Mouse (Mus musculus) kidney, adult 2 months (tissue): ENCODE data around the gene Asic3.

ENCODE experiments used
- CTCF ChIP-seq: fragments of 200-500 bp; conservative IDR thresholded peaks from 2 replicates; pipeline ENCODE4 v1.5.1; 2011; ENCODE audit warnings: low read depth, mild to moderate bottlenecking, control low read depth, low read length, moderate library complexity, mixed read lengths; ENCODE audit not compliant: insufficient read depth, insufficient read length
- POLR2A ChIP-seq: fragments of 200-500 bp; IDR thresholded peaks from one replicate; pipeline ENCODE4 v1.6.1; 2011; ENCODE audit warnings: low read depth, low read length, control low read depth

- TF ChIP-seq CTCF (no peak), POLR2A (no peak)
Measured at GRCm38 (mm10) chr5:24408651-24409050, 4.5 kb upstream of the Asic3 start.
